Mouse (Mus musculus) spleen, postnatal 4 days (tissue): ENCODE measurements around the gene Nfe2l3.
"Not testable (repeated sequence)": the region's sequence is repeated elsewhere in the genome, so short reads cannot be mapped to it uniquely, and the experiment has no call there.

Experiments used
- DNase-seq, 2 experiments: peaks; one replicate each; pipeline ENCODE4 v3.0.0; 2022; ENCODE audit warnings: low spot score in 2 of 2

Nfe2l3 gene

GRCm38 (mm10) chr6:51484556-51484955, 52.1 kb downstream of the Nfe2l3 start:
- DNase-seq: not testable (repeated sequence)

- DNase-seq: no peak
Measured at GRCm38 (mm10) chr6:51485646-51486045, 53.2 kb downstream of the Nfe2l3 start.

- no peak for DNase-seq
Measured at GRCm38 (mm10) chr6:51486076-51486710, 53.7 kb downstream of the Nfe2l3 start.

DNA sequence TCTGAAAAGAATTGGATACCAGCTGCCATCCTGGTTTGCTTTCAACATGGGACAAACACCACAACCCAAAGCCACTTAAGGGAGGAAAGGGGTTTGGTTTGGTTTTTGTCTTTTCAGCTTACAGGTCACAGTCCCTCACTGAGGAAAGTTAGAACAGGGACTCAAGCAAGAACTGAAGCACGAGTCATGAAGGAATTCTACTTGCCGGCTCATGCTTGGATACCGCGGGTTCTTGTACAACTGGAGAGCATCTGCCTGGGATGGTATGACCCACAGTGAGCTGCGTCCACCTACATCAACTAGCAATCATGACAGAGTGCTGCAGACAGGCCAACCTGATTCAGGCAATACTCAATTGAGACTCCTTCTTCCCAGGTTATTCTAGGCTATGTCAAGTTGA, 54.3 kb downstream of the Nfe2l3 start:
- DNase-seq: no peak

DNA sequence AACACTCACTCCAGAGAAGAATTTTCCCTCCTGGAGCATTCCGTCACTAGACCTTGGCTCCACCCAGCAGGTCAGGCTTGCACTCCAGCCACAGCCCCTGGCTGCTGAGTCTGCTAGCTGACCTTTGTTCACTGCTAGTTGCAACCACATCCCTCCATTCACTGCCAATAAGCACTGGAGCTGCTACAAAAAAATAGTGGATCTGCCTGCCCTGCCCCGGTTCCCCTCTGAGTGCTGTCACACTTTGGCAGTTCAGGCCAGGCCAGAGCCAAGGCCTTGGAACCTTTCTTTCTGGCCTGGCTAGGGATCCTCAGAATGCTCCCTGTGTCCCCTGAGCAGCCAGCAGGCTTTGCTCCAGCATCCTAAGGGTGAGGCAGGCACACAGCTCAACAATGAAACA, 57.3 kb downstream of the Nfe2l3 start:
- DNase-seq: no peak

GRCm38 (mm10) chr6:51497321-51498111, 65.0 kb downstream of the Nfe2l3 start:
- DNase-seq: no peak

- no peak for DNase-seq
Measured at GRCm38 (mm10) chr6:51505671-51506070, 73.2 kb downstream of the Nfe2l3 start.

GRCm38 (mm10) chr6:51507556-51507955, 75.1 kb downstream of the Nfe2l3 start:
- no peak for DNase-seq
